Mouse (Mus musculus) CH12.LX (cell line): Measurements from ENCODE around the gene Gjd3. TPM values are rescaled to one million over a fixed set of nuclear protein-coding genes. Genes with fewer than 3 reads are reported as not detected.

Experiments used
- DNase-seq: peaks from one replicate; pipeline ENCODE4 v3.0.0-alpha.2; 2013; ENCODE audit errors: extremely low read depth
- H3K27ac ChIP-seq: 2 replicates; pipeline ENCODE4 v1.5.1; 2012; ENCODE audit warnings: low read depth, mild to moderate bottlenecking, control low read depth, moderate library complexity; ENCODE audit not compliant: insufficient read depth
- H3K27me3 ChIP-seq: replicated peaks from 2 replicates; pipeline ENCODE3; 2012; ENCODE audit warnings: inconsistent platforms
- H3K36me3 ChIP-seq, 2 experiments: replicated peaks in 1 of 2; 2 replicates each; pipeline versions ENCODE3 to v1.6.1; 2012; ENCODE audit warnings: inconsistent platforms in 1 of 2, low read length in 1 of 2, mild to moderate bottlenecking in 1 of 2, mixed read lengths in 1 of 2, moderate library complexity in 1 of 2; ENCODE audit not compliant: control insufficient read depth in 1 of 2, insufficient read depth in 1 of 2
- H3K4me1 ChIP-seq, 2 experiments: 2 replicates each; pipeline ENCODE4 v1.6.1; 2012; ENCODE audit warnings: inconsistent platforms in 1 of 2, moderate library complexity in 1 of 2; ENCODE audit not compliant: insufficient read depth in 2 of 2, control insufficient read depth in 1 of 2
- H3K4me2 ChIP-seq: 2 replicates; pipeline ENCODE4 v1.6.1; 2012; ENCODE audit warnings: low read depth, mild to moderate bottlenecking, control low read depth; ENCODE audit not compliant: poor library complexity, insufficient read depth, severe bottlenecking
- H3K4me3 ChIP-seq, 3 experiments: fragments of 150-350 bp in 1 of 3; sonication (generic) in 1 of 3; replicated peaks in 1 of 3; 2 replicates each; pipeline versions ENCODE3 to v1.5.1; 2011 to 2012; ENCODE audit warnings: low read depth in 2 of 3, low read length in 2 of 3, mild to moderate bottlenecking in 2 of 3, moderate library complexity in 2 of 3, control low read depth in 1 of 3, improper control_type of control experiment in 1 of 3, inconsistent platforms in 1 of 3, mixed read lengths in 1 of 3; ENCODE audit not compliant: poor library complexity in 1 of 3
- H3K79me2 ChIP-seq: replicated peaks from 2 replicates; pipeline ENCODE4 v1.6.1; 2012; ENCODE audit warnings: mild to moderate bottlenecking, moderate library complexity; ENCODE audit not compliant: control insufficient read depth, poor library complexity, insufficient read depth, severe bottlenecking; ENCODE audit errors: extremely low read depth
- H3K9ac ChIP-seq: 2 replicates; pipeline ENCODE4 v1.6.1; 2012; ENCODE audit warnings: low read depth, mild to moderate bottlenecking, control low read depth, moderate library complexity; ENCODE audit not compliant: insufficient read depth
- H3K9me3 ChIP-seq: replicated peaks from 2 replicates; pipeline ENCODE3; 2012; ENCODE audit warnings: low read length, inconsistent platforms, mixed read lengths
- BHLHE40 ChIP-seq: IDR thresholded peaks from 2 replicates; pipeline ENCODE4 v1.6.1; 2011; ENCODE audit warnings: mild to moderate bottlenecking, low read depth, low read length, improper control_type of control experiment
- CHD2 ChIP-seq: IDR thresholded peaks from 2 replicates; pipeline ENCODE4 v1.6.1; 2011; ENCODE audit warnings: low read length, improper control_type of control experiment
- E2F4 ChIP-seq: IDR thresholded peaks from 2 replicates; pipeline ENCODE4 v1.6.1; 2011; ENCODE audit warnings: low read depth, low read length, improper control_type of control experiment; ENCODE audit not compliant: insufficient replicate concordance
- ELF1 ChIP-seq: IDR thresholded peaks from 2 replicates; pipeline ENCODE4 v1.6.1; 2014; ENCODE audit warnings: low read depth, mild to moderate bottlenecking, inconsistent platforms, low read length, improper control_type of control experiment
- EP300 ChIP-seq: IDR thresholded peaks from 2 replicates; pipeline ENCODE4 v1.6.1; 2011; ENCODE audit warnings: low read length, improper control_type of control experiment
- GABPA ChIP-seq: IDR thresholded peaks from 2 replicates; pipeline ENCODE4 v1.6.1; 2012; ENCODE audit warnings: low read depth, low read length, improper control_type of control experiment, inconsistent platforms; ENCODE audit not compliant: insufficient replicate concordance
- JUN ChIP-seq: IDR thresholded peaks from 2 replicates; pipeline ENCODE4 v1.6.1; 2011; ENCODE audit warnings: low read depth, mild to moderate bottlenecking, low read length, improper control_type of control experiment, moderate library complexity; ENCODE audit not compliant: insufficient read depth
- JUND ChIP-seq: conservative IDR thresholded peaks from 2 replicates; pipeline ENCODE4 v1.6.1; 2011; ENCODE audit warnings: low read depth, low read length, improper control_type of control experiment
- MAZ ChIP-seq: IDR thresholded peaks from 2 replicates; pipeline ENCODE4 v1.6.1; 2012; ENCODE audit warnings: low read depth, mild to moderate bottlenecking, inconsistent platforms, low read length, improper control_type of control experiment, moderate library complexity
- MEF2A ChIP-seq: IDR thresholded peaks from 2 replicates; pipeline ENCODE4 v1.6.1; 2014; ENCODE audit warnings: low read depth, mild to moderate bottlenecking, inconsistent platforms, low read length, improper control_type of control experiment, borderline replicate concordance
- MXI1 ChIP-seq: IDR thresholded peaks from 2 replicates; pipeline ENCODE4 v1.6.1; 2011; ENCODE audit warnings: mild to moderate bottlenecking, low read depth, low read length, improper control_type of control experiment
- POLR2A ChIP-seq: IDR thresholded peaks from 2 replicates; pipeline ENCODE4 v1.6.1; 2011; ENCODE audit warnings: low read depth, mild to moderate bottlenecking, improper control_type of control experiment, low read length
- POLR2AphosphoS2 ChIP-seq: IDR thresholded peaks from 2 replicates; pipeline ENCODE4 v1.6.1; 2011; ENCODE audit warnings: low read depth, low read length, improper control_type of control experiment
- RCOR1 ChIP-seq: conservative IDR thresholded peaks from 2 replicates; pipeline ENCODE4 v1.6.1; 2012; ENCODE audit warnings: low read depth, mild to moderate bottlenecking, inconsistent platforms, low read length, improper control_type of control experiment
- SIN3A ChIP-seq: IDR thresholded peaks from 2 replicates; pipeline ENCODE4 v1.6.1; 2012; ENCODE audit warnings: low read length, improper control_type of control experiment, inconsistent platforms
- SMC3 ChIP-seq: IDR thresholded peaks from 2 replicates; pipeline ENCODE4 v1.6.1; 2011; ENCODE audit warnings: low read depth, low read length, improper control_type of control experiment
- TBP ChIP-seq: conservative IDR thresholded peaks from 2 replicates; pipeline ENCODE4 v1.6.1; 2011; ENCODE audit warnings: low read depth, low read length, improper control_type of control experiment
- TCF12 ChIP-seq: IDR thresholded peaks from 2 replicates; pipeline ENCODE4 v1.6.1; 2014; ENCODE audit warnings: low read depth, mild to moderate bottlenecking, inconsistent platforms, low read length, improper control_type of control experiment
- UBTF ChIP-seq: IDR thresholded peaks from 2 replicates; pipeline ENCODE4 v1.6.1; 2012; ENCODE audit warnings: low read depth, mild to moderate bottlenecking, inconsistent platforms, low read length, improper control_type of control experiment, moderate library complexity
- dilution Hi-C: fragments of 300-500 bp; cut with MboI; formaldehyde crosslinking; loops from 2 replicates; pipeline ENCODE4 v1.14.3; 2020; ENCODE audit warnings: low sequenced_read_pairs; ENCODE audit not compliant: extremely low pct_unique_long_range_greater_than_20kb, extremely low pct_ligation_motif_present
- in situ Hi-C: fragments of 300-500 bp; cut with MboI; formaldehyde crosslinking; loops from 3 replicates; pipeline ENCODE4 v1.14.3; 2019; ENCODE audit warnings: low sequenced_read_pairs, low pct_ligation_motif_present, low pct_unique_long_range_greater_than_20kb, mixed read lengths
- polyA plus RNA-seq: library from polyadenylated mRNA; unstranded; fragments of >175 nt; gene quantifications from 2 replicates; pipeline ENCODE4 v1.2.1, GENCODE M21; 2012; ENCODE audit warnings: low read depth; ENCODE audit not compliant: insufficient read length
- total RNA-seq, 2 experiments: library from RNA; depleted of rRNA; stranded (reverse); fragments of 300-350 nt in 1 of 2; fragments of >200 nt in 1 of 2; gene quantifications; 2 replicates each; pipeline ENCODE4 v1.2.3; 2012 to 2014

Gene Gjd3
- total and polyA plus RNA-seq, 3 experiments, result 0.47 TPM; not detected in 2

- Histone ChIP-seq H3K9ac (no peak overlapping the region), H3K27ac (no peak overlapping the region), H3K36me3 (peaks cover 5 to 36% of the 10 kb centered on the region in 2 experiments), H3K4me2 (no peak overlapping the region), H3K79me2 (no peaks in the 10 kb centered on the region), H3K27me3 (no peaks in the 10 kb centered on the region), H3K4me3 (no peak overlapping the region), H3K4me1 (peaks cover 38 to 89% of the 10 kb centered on the region in 2 experiments), H3K9me3 (no peaks in the 10 kb centered on the region)
- TF ChIP-seq BHLHE40, result no peak
- TF ChIP-seq POLR2AphosphoS2, result no peak
- TF ChIP-seq E2F4, result no peak
- no peak for TF ChIP-seq TCF12
- no peak for TF ChIP-seq SIN3A
- no peak for TF ChIP-seq ELF1
- TF ChIP-seq EP300, result no peak
- no peak for TF ChIP-seq JUND
- TF ChIP-seq RCOR1, result no peak
- no peak for TF ChIP-seq MEF2A
- no peak for TF ChIP-seq SMC3
- no peak for TF ChIP-seq UBTF
- no peak for TF ChIP-seq POLR2A
- TF ChIP-seq TBP, result no peak
- TF ChIP-seq MAZ, result no peak
- TF ChIP-seq GABPA, result no peak
- TF ChIP-seq MXI1, result no peak
- dilution Hi-C loops, result no loop called here
- DNase-seq, result no peak
- in situ Hi-C loops, result no loop called here
Measured at GRCm38 (mm10) chr11:98949958-98950460, 32.8 kb downstream of the Gjd3 start.

GRCm38 (mm10) chr11:98949242-98949957 is 33.4 kb downstream of the Gjd3 start:
- in situ Hi-C loops, result no loop called here
- Histone ChIP-seq H3K4me2 (no peak overlapping the region), H3K27ac (no peak overlapping the region), H3K36me3 (peaks cover 5 to 36% of the 10 kb centered on the region in 2 experiments), H3K4me1 (peaks cover 36 to 89% of the 10 kb centered on the region in 2 experiments), H3K4me3 (no peak overlapping the region), H3K79me2 (peaks cover 4% of the 10 kb centered on the region; the same call in 1 of the 2 replicates), H3K9ac (no peak overlapping the region), H3K27me3 (no peaks in the 10 kb centered on the region), H3K9me3 (no peaks in the 10 kb centered on the region)
- no peak for DNase-seq
- dilution Hi-C loops, result no loop called here
- no peak for TF ChIP-seq MXI1
- no peak for TF ChIP-seq ELF1
- no peak for TF ChIP-seq CHD2
- no peak for TF ChIP-seq JUN
- no peak for TF ChIP-seq E2F4
